Mouse (Mus musculus) T-helper 2 cell (primary cell): ENCODE results near the gene Gucd1.
"Not testable (repeated sequence)": the region's sequence is repeated elsewhere in the genome, so short reads cannot be mapped to it uniquely, and the experiment has no call there.

Experiments used
- in situ Hi-C: fragments of 300-600 bp; cut with MboI, MseI; formaldehyde crosslinking; loops from one replicate; pipeline ENCODE4 v1.15.1; 2025; ENCODE audit warnings: high pct_unique_total_duplicates

Gucd1 gene

DNA sequence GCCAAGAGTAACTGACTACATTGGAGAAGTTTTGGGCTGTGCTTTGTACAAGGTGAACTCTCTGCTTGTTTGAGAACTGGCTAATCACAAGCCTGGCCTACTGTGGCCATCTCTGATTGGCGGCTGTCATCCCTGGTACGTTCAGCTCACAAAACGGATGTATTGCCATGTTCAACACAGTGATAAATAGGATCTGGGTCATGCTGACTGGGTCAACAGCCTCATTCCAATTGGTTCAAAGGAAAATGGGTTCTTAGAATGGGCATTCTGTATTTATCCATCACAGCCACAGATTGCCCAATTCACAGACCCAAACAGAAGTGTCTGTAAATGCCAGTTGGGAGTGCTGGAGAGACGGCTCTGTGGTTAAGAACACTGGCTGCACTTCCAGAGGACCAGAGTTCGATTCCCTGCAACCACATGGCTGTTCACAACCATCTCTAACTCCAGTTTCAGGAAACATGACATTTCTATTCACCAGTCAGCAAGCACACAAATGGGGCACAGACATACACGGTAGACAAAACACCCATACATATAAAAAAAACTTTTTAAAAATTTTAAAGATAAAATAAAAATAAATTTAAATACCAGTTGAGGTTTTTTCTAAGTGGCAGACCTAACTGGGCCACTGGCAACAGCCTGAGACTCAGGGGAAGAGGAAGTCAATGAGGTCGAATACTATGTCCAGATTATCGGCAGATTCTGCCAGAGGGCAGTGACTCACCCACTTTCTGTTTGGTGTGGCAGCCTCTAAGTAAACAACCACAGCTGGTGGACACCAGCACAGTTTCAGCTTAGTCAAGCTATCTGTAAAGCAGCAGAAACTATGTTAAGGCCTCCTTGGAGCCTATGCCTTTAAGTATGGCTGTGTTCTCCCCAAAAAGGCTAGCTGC lies 13.3 kb downstream of the Gucd1 start:
- in situ Hi-C loops = no loop called here

DNA sequence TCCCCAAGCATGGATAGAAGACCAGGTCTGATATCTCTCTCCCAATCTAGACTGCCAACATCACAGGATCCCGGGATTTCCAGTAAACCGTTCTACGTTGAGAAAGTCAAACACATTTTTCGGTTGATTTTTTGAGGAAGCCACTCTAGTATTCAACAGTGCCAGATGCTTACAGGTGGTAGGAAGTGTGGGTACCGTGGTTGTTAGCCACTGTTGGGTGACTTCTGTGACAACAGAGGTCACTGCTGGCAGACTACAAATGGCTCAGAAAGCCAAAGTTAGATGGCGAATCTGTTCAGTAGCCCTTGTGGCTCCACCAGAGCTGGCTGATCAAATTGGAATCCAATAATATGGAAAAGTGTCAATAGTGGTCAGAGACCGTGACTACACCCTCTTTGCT lies 14.1 kb downstream of the Gucd1 start:
- in situ Hi-C loops = no loop called here

DNA sequence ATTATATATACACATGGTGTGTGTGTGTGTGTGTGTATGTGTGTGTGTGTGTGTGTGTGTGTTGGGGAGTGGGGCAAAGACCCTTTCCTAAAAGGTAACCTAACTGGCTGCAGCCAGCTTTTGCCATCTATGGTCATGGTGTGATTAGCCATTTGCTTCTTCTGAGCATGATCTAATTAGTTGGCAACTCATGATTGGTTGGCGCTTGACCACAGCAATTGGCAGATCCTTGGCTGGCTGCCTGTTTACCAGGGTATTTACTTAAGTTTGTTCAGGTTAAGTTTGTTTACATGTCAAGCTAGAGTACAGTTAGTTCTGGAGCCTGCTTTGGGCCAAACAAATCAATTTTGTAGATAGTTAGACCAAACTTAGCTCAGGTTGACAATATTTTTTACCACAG lies 16.1 kb downstream of the Gucd1 start:
- in situ Hi-C loops = no loop called here

DNA sequence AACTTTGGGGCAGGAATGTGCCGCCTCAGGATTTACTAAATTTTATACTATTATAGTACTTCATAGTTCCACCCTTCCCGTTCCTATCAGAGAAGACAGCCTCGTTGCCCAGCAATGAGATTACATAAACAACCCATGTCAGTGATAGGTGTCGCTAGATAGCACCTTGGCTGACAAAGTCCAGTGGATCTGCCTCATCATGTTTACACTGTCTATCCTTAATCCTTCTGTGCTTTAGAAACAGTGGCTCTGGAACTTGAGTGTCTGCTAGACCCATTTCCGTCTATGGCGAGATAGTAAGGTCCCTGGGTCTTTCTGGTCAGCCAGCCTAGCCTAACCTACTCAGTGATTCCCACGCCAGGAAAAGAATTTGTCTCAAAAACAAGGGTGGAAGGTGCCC lies 17.4 kb downstream of the Gucd1 start:
- in situ Hi-C loops = no loop called here

DNA sequence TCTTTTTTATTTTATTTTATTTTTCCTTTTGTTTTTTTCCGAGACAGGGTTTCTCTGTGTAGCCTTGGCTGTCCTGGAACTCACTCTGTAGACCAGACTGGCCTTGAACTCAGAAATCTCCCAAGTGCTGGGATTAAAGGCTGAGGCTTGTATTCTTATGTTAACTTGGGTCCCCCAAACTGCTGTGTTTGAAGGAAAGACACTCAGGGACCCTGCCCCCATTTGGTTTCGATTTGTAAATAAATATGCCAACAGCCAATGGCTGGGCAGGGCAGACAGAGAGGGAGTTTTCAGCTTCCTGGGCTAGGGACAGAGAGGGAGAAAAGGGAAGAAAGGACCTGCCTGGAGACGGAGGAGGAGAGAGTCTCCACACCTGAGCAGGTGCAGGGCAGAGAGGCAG lies 18.0 kb downstream of the Gucd1 start:
- in situ Hi-C loops = no loop called here

DNA sequence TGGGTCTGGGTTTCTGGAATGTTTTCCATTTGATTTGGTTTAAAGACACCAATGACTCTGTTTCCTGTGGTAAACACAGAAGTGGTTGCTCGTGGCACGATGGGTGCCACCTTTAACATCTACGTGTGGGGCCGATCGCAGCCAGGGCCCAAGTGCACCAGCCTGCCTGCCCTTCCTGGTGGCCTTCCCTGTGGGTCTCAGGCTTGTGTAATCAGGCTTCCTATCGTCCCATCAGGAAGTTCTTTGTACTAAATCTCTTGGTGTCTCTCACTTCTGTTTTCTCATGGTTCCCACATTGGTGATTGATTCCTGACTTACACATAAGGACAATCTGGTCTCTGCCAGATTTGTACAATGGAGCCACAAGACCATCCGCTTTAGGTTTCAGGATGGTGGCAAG lies 18.6 kb downstream of the Gucd1 start:
- in situ Hi-C loops = not testable (repeated sequence)

DNA sequence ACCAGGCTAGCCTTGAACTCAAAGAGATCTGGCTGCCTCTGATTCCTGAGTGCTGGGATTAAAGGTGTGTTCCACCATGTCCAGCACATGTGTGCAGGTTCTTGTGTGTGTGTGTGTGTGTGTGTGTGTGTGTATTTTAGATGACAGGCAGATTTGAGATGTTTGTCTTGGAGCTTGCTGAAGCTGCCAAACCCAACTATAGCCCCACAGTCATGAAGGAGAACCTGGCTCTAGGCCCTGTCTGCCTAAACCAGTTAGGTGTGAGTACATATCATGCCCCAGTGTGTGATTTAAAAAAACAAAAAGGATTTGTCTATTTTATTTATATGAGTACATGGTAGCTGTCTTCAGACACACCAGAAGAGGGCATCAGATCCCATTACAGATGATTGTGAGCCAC lies 21.9 kb downstream of the Gucd1 start:
- in situ Hi-C loops = no loop called here

DNA sequence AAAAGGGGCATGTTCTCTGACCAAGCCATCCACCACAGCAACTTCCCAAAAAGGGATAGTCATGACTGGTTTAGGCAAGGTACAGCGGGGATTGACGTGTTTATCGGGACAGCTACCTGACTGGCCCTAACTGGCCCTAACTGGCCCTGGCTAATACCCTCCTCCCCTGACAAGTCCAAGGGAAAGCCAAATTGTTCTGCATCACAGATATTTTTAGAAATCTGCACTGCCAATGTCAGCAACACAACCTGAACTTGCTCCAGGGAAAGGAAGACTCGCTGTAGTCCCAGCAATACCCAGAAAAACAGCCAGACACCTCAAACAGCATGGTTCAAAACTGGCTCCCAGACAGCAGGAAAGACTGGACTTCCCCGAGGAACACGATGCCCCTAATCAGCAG lies 22.5 kb downstream of the Gucd1 start:
- in situ Hi-C loops = no loop called here

DNA sequence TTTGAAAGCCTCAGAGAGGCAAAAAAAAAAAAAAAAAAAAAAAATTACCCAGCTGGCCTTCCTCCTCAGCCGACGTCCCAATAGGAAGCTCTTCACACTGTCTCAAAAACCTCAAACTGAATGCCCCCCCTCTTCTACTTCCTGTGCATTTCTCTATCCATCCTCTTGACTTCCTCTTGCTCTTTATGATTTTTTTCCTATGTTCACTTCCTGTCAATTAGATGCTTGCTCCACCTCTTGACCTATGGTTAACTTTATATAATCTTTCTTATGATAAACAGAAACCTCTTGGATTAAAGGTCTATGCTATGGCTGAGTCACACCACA lies 25.9 kb downstream of the Gucd1 start:
- in situ Hi-C loops = no loop called here

DNA sequence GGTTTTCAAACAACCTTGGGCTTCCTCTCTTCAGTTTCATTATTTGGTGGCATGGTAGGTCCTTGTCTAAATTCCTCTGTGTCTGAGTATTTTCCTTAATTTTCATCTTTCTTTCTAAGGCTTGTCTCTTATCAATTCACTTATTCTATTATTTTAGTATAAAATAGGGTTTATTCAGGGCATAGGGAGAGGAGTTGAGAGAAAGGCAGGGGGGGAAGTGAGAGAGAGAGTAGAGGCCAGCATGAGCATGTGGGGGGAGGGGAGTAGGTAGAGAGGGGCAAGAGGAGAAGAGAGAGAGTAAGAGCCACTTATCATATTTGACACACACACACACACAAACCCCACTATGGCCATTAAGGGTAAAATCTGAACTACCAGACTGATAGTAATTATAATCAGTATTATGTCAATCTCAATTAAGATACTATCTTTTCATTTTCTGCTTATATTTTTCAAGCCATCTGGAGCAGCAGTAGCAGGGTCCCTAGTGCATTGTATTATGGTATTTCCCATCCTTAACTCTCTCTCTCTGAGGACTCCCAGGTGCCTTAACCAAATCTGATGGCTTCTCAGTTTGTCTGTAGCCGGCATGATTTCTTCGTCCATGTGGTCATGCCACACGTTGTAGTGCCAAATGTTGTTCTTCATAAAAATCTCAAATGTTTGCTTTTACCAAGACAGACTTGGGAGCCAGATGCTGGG lies 26.4 kb downstream of the Gucd1 start:
- in situ Hi-C loops = no loop called here

DNA sequence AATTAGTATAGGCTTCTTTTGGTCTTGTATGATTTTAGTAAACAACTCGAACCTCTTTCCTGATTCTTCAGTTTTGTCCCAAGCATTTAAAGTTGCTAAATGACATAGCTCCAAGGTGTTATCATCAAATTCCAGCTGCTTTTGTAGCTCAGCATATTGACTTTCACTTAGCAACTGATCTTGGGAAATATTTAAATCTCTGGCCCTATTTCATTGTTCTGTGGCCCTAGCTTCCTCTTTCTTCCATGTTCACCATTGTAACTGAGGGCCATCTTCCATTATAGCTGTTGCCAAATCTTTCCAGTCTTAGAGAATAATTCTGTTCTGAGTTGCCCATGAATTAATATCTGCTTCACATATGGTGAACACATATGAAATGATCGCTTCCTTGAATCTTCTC lies 27.0 kb downstream of the Gucd1 start:
- in situ Hi-C loops = no loop called here

DNA sequence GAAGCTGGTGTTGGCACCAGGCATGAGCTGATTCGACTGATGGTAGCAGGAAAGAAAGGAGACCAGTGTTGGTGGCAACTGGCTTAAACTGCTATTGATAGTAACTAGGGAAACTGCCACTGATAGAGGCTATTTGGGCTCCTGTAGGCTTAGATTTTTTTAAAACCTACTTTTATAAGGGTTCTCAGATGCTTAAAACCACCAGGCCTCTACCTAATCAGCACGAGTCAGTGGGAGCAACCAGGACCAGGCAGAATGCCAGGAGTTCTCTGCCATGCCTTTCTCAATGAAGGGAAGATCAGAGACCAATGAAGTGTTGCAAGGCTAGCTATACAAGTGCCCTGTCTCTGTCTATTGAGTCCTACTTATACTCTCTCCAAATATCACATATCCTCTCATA lies 28.2 kb downstream of the Gucd1 start:
- in situ Hi-C loops = no loop called here

DNA sequence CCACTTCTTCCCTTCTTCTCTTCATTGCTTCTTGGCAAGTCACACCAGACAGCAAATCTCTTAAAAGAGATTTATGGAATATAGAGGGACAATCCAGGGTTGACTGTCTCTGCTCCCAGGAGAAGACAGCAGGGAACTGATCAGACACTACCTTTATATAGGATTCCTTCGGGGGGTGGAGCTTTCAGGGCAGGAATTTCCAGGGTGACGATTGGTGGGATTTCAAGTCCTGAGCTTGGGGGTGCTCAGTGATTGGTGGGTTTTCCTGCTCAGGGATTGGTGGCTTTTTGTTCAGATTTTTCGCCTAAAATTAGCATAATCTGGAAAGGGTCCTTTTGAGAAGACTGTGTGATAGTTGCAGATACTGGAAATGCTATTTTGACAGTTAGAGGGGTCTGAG lies 30.6 kb downstream of the Gucd1 start:
- in situ Hi-C loops = no loop called here

DNA sequence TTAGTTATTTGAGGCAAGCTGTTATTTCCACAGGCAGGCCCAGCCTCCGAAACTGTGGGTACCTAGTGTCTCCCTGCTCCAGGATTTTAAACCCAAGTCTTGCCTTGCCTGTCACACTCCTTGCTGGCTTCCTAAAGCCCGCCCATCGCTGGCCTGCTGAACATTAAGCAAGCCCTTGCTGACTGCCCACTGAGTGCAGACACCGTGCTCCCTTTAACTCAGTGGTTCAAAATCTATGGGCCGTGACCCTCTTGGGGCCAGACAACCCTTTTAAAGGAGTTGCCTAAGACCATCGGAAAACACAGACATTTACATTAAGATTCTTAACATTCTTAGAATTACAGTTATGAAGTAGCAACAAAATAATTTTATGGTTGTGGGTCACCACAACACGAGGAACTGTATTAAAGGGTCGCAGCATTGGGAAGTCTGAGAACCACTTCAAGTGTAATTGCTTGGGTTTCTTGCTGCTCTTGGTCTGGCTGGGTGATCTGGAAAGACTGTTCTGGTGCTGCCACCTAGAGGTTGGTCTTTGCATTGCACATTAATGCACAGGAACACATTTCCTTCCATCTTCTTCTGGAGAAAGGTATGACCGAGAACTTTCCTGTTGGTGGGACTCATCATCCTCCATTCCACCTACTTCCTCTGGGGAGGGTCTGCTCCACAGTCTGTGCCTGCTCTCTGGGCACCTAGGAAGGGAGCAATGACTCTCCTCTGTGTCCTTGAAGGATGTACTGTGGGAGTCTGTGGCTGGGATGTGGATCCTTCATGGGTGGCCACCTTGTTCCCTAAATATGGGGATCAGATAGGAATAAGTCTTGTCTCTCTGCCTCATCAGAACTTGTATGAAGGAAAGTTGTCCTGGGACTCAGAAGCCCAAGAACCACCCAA lies 31.4 kb downstream of the Gucd1 start:
- in situ Hi-C loops = no loop called here

DNA sequence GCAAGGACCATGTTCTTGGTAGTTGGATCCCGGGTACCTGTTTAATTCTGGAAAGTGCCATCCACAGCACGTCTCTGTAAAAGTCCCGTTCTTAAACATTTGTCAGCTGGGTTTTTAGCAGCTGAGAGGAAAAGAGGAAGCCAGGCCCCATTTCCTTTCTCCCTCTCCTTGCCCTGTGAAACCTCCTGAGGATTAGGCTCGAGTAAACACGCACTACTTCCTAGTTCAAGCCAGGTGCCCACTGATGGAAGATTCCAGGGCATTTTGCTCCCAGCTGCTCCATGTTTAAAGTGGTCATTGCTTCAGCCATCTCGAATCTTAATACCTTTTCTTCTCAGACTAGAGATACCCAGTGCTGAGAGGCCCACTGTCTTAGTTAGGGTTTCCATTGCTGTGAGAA lies 33.0 kb downstream of the Gucd1 start:
- in situ Hi-C loops = no loop called here

DNA sequence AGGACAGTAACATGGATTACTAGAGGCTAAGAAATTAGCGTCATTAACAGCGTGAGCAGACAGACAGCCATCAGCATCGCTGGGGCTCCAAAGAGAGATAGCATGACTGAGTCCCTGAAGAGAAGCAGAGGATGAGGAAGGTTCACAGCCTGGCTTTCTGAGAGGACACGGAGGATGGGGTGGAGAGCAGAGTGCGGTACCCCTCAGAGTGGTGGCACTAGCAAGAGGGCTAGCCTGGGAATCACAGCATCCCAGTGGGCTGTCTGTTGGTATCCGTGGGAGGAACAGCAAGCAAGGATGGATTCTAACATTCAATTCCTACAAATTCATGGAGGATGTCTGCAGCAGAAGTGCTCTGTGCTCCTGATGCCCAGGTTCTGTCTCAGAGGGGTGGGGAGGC lies 33.7 kb downstream of the Gucd1 start:
- in situ Hi-C loops = no loop called here

DNA sequence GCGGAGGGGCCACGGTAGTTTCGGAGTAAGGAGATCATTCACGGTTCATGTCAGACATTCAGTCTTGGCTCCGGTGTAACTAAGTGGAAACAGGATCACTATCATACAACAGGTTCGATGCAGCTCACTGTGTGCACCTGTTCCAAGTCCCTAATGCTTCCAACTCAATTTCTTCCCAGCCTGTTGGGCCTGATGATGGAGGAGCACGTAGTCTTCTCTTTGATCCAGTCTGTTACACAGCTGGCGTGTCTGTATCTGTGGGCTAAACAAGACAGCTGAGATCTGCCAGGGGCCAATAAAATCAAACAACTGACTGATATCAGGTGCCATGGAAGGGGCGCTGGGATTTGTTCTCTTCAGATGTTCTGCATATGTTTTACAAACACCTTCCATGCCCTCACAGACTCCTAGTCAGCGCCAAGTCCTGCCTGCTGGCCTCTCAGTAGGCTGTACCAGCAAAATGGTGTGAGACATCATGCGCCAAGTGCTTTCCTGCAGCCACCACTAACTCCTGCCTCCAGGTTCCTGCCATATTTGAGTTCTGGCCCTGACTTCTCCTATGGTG lies 34.8 kb downstream of the Gucd1 start:
- in situ Hi-C loops = no loop called here

DNA sequence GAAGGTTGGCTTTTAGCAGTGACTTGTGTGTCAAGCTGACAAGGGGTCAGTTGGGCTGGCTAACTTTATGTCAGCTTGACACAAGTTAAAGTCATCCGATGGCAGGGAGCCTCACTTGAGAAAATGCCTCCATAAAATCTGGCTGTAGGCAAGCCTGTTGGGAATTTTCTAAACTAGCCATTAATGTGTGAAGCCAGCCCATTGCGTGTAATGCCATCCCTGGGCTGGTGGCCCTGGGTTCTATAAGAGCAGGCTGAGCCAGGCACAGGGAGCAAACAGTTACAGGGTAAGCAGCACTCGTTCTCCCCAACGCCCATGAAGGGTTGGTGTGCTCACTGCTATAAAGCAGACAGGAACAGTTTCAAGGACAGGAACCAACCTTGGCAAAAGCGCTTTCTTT lies 35.5 kb downstream of the Gucd1 start:
- in situ Hi-C loops = no loop called here

DNA sequence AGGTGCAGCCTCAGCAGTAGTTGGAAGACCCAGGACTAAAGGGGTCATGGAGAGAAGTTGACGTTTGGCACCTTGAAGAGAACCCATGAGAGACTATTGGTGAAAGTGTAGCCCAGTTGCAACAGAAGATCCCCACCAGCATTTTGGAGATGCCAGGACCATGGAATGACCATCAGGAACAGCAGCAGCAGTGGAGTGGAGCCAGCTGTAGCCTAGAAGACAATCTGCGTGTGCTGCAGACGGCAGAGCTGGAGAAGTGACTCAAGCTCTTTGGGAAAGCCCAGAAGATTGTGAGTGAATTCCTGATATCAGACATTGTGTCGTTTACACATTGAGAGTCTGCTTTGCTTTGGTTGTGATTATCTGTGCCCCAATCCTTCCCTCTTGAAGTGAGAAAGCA lies 36.1 kb downstream of the Gucd1 start:
- in situ Hi-C loops = no loop called here

DNA sequence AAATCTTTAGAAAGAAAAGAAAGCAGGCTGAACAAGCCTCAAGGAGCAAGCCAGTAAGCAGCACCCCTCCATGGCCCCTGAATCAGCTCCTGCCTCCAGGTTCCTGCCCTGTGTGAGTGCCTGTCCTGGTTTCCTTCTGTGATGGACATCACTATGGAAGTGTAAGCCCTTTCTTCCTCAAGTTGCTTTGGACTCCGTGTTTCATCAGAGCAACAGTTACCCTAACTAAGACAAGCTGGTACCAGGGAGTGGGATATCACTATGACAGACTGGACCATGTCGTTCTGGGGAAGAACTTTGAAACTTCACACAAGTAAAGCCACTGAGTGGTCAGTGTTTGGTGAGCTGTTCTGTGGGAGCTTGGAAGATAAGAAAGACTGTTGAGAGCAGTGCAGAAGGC lies 37.8 kb downstream of the Gucd1 start:
- in situ Hi-C loops = no loop called here

DNA sequence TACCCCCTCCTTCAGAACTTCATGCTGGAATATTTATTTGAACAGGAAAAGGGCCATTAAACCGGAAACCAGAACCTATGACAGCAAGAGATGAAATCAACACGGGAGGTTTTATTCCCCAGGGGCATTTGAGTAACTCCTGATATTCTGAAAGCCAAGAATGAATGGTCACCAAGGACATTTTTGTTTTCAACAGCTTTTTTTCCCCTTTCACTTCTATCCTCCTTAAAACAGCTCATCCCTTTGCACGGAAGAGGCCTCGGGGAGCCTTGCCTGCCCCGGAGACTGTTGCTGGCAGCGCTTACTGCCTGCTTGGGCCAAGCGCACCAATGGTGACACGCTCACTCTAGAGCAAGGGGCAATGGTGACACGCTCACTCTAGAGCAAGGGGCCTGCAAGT lies 40.7 kb downstream of the Gucd1 start:
- in situ Hi-C loops = no loop called here
